Mouse (Mus musculus): ENCODE measurements around the gene H2-M10.4. TPM values are rescaled to one million over a fixed set of nuclear protein-coding genes. Genes with fewer than 3 reads are reported as not detected.

The H2-M10.4 gene
- polyA plus RNA-seq, 1 experiment from 2014 or later: not detected

Other genes with a start within 250 kb of the H2-M10.4 start
- 82.4 and 96.0 TPM in 2 replicates for gene Rpp21, start 204.3 kb downstream of the H2-M10.4 start, polyA plus RNA-seq (2016; fragmentation: Nextera tagmentation; extraction: Ambion mirVana)
- 20.1 and 24.2 TPM in 2 replicates for gene Trim39, start 190.1 kb downstream of the H2-M10.4 start, polyA plus RNA-seq (2016; fragmentation: Nextera tagmentation; extraction: Ambion mirVana)
- 0.14 and 0.25 TPM in 2 replicates for gene H2-M10.2, start 175.8 kb downstream of the H2-M10.4 start, polyA plus RNA-seq (2016; fragmentation: Nextera tagmentation; extraction: Ambion mirVana)
- not detected in 2 replicates for gene H2-M10.1, start 136.2 kb downstream of the H2-M10.4 start, polyA plus RNA-seq (2016; fragmentation: Nextera tagmentation; extraction: Ambion mirVana)
- not detected in 2 replicates for gene H2-M10.3, start 93.9 kb downstream of the H2-M10.4 start, polyA plus RNA-seq (2016; fragmentation: Nextera tagmentation; extraction: Ambion mirVana)
- gene H2-M11, start 84.7 kb upstream of the H2-M10.4 start, polyA plus RNA-seq (2016; fragmentation: Nextera tagmentation; extraction: Ambion mirVana): not detected in 2 replicates
- gene H2-M9, start 180.3 kb upstream of the H2-M10.4 start, polyA plus RNA-seq (2016; fragmentation: Nextera tagmentation; extraction: Ambion mirVana): not detected in 2 replicates
- not detected in 2 replicates for gene H2-M1, start 209.9 kb upstream of the H2-M10.4 start, polyA plus RNA-seq (2016; fragmentation: Nextera tagmentation; extraction: Ambion mirVana)